Mouse (Mus musculus) urinary bladder, adult 18-20 months (tissue): ENCODE results near the gene Barx1.

Experiments
- DNase-seq, 2 experiments: peaks; one replicate each; pipeline ENCODE4 v3.0.0; 2022; ENCODE audit warnings: low spot score in 2 of 2, mixed read lengths in 2 of 2

The Barx1 gene

DNA sequence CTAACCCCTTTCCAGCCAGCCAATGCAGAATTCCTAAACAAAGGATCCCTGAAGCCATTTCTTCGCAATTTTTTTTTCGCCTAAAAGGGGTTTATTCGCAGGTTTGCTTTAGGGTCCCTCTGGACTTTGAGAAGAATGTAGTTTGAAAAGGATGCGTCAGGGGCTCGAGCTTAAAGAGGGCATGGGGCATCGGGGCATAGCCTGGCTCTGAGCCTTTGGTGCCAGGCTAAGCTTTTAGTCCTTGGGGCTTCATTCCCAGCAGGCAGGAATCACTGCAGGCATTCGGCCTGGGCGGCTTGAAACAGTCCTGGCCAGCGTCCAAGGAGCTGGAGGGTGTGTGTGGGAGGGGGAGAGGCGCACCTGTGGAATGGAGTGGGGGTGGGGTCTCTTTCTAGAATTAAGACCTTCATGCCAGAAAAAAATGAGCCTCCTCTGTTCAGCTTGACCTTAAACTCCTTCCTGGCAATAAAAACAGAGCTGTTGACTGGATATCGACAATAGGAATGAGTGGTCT lies 2.5 kb upstream of the Barx1 start:
- no peak for DNase-seq

DNA sequence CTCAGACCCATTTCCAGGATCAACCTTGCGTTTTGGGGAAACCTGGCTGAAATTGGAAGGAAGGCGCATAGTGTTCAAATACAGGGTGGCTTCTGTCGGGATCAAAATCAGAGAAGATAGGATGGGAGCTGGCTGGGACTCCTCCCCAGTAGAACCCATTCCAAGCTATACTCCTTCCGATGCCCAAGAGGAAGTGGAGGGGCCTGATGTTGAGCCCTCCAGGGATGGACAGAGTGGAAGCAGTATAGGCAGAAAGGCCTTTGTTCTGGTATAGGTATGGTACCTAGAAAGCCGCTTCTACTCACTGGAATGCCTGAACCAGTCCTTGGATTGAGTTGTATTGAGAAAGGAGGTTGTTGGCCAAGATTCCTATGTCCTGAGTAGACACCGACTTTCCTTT lies 2.1 kb upstream of the Barx1 start:
- DNase-seq, result no peak

DNA sequence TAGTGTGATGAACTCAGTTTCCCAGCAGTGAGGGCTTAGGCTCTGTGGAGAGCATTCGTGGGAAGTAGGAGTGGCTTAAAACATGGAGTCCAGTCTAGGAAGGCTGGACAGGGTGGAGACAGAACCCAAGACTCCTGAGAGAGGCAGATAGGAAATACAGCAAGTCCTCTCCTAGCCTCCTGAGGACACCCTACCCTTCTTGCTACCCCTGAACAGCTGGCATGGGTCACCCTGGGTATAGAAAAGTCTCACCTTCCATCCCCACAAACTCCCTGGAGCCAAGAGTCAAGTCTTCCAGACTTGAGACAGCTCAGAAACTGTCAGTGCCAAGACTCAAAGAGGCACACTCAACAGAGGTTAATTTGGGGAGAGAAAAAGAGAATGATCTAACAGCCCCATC lies 1.2 kb upstream of the Barx1 start:
- DNase-seq, result no peak

DNA sequence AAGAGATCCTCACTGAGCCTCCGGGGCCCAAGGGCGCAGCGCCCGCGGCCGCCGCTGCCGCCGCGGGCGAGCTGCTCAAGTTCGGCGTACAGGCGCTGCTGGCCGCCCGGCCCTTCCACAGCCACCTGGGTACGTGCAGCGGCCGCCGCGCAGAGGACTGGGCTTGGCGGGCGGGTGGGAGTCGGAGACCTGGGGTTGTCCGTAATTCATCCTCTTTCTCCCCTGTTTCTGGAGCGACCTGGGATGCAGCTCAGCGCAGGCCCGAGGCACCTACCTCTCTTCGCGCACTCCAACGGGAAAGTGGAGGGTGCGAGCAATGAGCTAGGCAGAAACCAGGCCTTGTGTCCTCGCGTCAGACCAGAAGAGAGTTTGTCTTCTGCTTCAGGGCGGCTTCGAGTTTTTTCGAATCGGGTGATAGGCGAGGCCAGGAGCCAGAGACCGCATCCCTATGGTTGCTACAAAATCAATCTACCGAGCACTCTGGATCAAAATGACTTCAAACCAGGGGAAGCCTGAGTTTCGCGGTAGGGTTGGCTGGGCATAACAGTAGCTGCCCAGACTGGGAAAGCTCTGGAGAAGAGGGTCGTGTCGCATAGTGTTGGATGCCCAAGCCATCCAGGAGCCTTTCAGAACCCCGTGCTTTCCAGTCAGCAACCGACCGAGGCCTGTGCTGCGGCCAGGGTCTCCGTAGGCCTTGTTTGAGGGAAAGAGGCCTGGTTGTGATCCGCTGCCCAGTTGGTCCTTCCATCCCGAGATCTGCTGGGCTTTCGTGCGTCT lies 601 bp downstream of the Barx1 start:
- DNase-seq, result no peak

DNA sequence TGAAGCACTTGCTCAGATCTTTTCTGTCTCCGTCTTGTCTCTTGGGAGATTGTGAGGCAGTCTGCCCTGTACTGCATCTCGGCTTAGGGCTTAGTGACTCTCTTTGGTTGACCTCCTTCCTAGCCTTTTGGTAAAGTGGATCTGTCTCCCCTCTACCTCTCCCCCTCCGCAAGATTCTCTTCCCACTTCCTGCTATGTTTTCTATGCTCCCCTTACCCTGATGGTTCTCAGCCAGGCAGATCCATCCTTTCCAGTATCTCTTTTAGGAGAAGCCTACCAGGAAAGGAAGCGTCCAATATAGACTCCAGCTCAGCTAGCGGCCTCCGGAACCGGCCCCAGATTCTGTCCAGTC lies 1.2 kb downstream of the Barx1 start:
- no peak for DNase-seq

DNA sequence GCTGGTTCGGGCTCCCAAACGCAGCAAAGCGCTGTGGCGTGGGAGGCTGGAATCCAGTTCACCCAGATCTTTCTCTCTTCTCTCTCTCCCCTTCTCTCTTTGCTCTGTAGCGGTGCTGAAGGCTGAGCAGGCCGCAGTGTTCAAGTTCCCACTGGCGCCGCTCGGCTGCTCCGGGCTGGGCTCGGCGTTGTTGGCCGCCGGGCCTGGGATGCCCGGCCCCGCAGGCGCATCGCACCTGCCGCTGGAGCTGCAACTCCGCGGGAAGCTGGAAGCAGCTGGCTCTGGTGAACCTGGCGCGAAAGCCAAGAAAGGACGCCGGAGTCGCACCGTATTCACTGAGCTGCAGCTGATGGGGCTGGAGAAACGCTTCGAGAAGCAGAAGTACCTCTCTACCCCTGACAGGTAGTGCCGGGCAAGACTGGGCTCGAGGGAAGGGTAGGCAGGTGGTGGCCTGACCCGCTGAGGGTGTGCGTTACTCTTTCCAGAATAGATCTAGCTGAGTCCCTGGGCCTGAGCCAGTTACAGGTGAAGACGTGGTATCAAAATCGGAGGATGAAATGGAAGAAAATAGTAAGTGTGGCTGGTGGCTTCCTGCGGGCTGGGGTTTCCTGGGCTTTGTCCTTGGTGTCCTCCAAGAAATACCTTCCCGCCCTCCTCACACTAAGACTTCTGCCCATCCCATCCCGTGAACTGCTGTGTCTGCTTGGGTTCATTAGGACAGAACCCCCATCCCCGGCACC lies 2.3 kb downstream of the Barx1 start:
- DNase-seq, result peak in 1 of 2 experiments; percentile 29

DNA sequence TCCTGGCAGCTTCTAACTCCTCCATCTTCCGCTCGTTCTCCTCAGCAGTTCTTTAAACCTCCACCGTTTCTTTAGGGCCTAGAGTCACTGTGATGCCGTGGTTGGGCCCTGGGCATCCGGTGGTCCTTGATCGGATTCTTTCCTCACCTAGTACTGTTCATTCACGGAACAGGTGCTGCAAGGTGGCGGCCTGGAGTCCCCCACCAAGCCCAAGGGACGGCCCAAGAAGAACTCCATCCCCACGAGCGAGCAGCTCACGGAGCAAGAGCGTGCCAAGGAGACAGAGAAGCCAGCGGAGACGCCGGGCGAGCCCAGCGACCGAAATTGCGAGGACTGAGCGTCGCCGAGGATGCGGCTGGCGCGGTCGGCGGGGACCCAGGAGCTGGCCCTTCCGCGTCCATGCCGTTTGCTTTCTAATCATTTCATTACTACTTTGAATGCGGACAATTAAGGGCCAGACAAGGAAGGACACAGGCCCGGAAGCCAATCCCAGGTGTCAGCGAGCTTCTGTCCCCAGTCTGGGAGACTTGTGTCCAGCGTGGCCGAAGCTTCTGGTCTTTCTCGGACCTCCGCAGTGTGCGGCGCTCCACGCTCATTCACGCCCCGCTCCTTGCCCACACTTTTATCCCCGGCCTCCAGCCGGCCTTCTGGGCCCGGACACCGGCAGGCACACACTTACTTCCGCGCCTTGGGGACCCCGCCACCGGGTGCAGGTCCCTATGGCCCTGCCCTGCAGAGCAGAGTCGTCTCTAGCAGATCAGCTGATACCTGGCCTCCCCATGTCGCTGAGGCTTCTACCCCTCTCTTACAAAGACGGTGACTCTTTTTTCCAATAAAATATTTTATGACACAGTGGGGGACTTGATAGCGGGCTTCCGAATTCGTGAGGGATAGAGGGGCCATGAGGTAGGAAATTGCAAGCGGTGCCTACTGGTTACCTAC lies 3.1 kb downstream of the Barx1 start:
- DNase-seq, result no peak

DNA sequence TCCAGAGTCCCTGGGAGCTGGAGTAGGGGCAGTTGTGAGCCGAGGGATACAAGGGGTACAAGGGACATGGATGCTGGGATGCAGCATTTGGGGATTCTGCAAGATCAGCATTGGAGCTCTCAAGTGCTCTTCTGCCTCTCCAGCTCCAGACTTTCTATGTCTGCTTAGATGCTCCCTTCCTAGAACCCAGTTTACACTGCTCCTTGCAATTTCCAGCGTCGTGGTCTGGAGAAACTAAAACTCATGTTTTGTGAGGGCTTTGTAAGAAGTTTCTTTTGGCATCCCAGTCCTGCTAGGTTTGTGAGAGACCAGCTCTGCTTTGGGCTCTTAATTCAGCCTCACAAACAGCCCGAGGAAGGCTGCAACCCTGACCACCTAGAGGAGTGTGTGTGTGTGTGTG lies 4.7 kb downstream of the Barx1 start:
- DNase-seq, result no peak

DNA sequence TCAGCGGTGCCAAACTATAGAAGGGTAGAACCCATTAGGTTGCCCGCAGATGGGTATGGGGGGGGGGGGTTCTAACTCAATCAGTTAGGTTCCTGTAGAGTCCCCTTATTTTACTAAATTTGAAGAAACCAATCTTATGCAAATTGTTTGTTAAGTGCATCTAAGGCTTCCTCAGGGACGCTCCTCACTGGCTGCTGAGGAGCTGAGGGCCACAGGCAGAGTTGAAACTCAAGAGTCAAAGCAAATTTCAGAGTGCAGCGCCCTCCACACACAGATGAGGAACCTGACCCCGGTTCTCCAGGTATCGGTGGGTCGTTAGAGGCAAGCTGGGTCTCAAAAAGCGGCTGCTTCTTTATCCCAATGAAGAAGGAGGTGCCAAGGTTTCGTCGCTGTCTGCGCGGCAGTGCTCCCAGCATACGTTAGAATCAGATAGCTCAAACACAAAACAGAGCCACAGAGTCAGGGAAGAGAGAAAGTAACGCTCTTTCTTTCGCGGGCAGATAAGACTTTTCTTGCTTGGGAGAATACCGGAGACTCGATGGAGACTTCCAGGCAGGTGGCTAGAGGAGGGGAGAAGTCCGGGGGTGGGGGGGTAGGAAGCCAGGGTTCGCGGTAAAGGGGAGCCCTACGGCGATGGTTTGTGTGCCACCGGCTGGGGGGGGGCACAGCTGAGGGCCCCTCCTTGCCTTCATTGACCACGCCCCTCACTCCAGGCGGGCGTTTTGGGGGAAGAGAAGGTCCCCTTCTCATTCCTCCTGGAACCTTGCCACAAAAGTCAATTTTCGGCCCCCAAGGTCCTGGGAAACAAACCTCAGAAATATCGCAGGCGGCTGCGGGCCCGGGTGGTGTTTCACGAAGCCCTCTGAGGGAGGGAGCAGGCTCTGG lies 5.5 kb downstream of the Barx1 start:
- DNase-seq, result no peak

DNA sequence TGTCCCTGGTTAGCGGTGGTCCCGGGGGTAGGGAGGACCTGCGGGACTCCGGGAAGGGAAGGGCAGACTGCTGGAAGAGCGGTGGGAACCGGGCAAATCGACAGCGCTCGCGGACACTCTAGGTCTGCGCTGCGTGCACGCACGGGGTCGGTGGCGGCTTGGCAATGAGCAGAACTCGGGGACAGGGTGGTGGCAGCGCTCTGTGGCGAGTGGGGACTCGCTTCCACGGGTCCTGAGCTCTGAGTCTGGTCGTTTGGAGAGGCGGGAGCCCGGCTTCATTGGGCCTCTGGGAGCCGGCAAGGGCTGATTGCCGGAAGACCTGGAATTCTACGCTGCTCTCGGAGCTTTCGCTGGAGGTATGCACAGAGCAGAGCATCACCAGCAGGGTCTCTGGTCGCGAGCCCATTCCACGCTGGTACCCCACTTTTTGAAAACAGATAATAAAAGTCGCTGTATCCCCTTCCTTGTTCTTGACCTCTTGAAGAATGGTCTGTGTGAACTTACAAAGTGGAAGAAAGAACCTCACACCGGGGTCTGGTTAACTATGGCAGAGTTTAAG lies 6.3 kb downstream of the Barx1 start:
- DNase-seq, result peak in 1 of 2 experiments; percentile 29

DNA sequence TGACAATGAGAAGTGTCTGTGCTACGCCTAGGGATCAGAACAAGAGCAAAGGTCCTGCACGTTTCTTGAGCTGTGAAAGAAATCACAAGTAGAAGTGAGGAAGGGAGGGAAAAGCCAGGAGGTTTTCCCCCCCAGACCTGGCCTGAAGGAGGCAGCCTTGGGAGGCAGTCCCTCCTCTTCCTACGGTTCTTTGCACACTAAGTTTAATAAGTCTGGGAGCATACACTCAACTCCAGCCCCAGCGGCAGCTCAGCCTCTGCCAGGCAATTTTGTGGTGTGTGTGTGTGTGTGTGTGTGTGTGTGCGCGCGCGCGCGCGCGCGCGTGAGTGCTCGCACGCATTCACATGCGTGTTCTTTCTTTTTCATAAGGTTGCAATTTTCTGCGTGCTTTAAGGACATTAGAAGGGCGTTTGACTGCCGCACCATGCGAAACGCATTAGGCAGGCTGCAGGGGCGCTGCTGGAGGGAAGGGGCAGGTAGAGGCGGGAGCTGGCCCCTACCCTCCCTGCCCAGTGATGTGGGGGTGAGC lies 9.6 kb downstream of the Barx1 start:
- no peak for DNase-seq

DNA sequence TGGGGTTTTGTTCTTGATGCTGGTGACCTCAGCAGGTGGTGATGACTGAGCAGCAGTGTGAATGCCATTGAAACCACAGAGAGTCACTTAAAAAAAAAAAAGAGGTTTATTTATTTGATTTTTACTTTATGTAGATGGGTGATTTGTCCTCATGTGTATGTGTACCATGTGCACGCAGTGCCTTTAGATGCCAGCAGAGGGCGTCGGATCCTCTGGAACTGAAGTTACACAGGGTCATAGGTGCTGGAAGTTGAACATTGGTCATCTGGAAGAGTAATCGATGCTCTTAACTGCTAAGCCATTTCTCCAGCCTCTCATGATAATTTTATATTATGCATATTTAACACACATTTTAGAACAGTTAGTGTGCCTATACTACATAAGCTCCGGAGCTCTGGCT lies 11.8 kb downstream of the Barx1 start:
- no peak for DNase-seq

DNA sequence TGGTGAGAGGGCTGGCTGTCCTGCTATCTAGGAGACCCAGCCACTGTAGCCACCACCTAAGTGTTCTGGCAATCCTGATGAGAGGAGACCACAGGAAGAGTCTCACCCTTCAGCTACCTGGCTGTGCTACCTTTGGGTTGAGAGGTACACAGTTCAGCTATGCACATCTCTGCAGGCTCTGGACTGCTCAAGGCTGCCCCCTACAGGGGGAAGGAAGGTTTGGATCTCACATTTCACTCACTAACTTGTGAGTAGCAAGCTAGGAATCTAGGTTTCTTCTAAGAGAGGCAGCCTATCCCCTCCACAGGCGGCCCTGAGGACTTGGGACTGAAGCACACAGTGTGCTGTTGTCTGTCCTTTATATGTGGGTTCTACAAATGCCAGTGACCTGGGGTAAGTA lies 16.6 kb downstream of the Barx1 start:
- DNase-seq, result no peak

DNA sequence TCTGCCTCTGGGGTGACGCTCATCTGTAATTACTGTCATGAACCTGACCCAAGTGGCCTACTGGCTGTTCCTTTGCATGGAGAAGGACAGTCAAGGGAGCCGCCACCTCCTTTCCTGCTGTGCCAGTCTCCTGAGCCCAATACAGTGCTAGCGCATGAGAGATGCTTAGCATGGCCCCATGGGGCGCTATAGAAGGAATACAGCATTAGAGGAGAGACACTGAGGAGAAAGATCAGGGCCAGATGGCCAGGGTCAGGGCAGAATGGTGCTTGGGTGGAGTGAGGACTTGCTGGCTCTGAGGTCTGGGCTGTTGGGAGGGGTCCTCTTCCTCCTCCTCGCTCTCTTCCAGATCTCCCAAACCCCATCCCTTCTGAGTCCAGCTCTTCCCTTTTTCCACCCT lies 23.9 kb downstream of the Barx1 start:
- no peak for DNase-seq

DNA sequence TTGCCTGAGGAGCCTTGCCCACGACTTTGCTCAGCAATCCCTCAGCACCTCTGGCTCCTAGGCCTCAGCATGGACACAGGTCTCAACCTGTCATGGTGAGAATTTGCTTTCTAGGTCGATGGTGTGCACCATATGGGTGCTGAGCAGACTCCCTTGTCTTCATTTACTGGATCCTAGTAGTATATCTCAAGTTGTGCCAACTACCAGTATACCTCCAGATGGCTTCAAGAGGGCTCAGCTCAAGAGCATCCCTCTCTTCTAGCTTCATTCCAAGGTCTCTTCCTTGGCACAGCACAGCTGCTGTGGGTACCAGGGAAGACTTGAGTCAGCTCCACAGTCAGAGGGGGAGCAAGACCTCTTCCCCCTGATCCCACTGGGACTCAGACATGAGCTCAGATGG lies 29.2 kb downstream of the Barx1 start:
- no peak for DNase-seq

DNA sequence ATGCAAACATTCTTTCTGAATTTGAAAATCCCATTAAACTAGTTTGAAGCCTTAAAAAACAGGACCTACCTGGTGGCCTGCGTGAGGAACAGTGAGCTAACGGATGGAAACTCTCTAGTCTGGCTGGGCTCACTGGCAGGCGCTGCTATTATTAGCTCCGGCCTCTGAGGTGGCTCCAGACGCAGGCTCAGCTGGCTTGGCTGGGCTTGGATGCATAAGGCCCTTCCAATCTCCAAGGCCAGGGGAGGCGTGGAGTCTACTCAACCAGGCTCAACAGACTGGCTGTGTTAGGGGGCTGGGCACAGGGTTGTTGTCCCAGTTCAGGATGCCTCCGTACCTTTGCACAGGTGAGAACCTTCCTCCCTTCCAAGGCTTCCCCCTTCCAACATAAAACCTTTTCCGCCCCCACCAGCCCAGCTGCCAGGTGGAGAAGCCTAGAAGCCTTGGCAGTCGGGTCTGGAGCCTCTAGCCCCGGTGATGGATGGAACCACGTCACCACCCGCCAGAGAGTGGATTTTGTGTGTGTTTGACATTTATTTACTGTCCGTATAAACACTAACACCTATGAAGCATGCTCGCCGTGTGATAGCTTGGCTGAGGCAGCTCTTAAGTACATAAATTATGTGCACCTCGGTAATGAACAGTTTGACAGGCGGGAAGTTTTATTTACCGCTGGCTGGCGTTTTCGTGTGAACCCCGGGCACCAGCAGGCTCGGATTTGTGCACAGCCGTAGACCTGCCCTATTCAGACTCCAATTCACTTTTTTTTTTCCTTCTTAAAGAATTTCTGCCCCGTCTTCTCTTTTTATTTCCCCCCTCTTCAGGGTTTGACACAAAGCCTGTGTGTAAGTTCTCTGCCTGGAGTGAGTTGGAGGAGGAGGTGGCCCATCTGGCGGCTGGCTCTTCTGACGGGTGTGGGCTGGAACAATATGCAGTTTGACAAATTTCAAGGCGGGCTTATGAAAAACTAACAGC lies 31.6 kb downstream of the Barx1 start:
- peak in 1 of 2 experiments; percentile 5 for DNase-seq

DNA sequence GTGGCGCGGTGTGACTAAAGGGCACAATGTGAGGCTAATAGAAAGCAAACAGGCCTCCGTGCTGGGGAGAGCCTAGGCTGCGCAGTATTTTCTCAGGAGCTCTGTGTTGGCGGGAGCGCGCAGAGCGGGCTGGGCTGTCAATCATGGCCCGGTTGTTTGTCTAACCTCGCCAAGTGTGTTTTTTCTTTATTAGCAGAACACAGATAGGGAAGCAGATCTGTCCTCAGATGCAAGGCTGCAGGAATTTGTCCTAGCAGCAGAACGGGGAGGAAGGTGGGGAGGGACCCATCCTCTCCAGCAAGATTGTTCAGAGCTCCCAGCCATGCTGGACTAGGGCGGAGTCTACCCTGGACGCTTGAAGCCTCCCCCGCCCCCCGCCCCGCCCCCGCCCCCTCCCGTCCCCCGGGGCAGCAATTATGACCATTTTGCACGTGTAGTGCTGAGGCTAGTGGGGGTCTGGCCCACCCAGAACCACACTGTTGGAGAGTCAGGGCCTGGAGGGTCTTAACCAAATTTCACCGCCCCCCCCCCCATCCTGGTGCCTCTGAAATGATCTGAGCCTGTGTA lies 43.7 kb downstream of the Barx1 start:
- no peak for DNase-seq

DNA sequence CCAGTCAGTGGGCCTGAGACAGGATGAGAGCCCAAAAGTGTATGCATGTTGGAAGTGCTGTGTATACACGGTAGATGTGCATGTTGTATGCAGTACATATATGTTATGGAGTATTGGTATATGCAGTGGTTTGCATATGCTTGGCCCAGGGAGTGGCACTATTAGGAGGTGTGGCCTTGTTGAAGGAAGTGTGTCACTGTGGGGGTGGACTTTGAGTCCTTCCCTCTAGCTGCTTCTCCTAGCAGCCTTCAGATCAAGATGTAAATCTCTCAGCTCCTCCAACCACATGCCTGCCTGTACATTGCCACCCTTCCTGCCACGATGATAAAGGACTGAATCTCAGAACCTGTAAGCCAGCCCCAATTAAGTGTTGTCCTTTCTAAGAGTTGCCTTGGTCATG lies 49.9 kb downstream of the Barx1 start:
- no peak for DNase-seq

DNA sequence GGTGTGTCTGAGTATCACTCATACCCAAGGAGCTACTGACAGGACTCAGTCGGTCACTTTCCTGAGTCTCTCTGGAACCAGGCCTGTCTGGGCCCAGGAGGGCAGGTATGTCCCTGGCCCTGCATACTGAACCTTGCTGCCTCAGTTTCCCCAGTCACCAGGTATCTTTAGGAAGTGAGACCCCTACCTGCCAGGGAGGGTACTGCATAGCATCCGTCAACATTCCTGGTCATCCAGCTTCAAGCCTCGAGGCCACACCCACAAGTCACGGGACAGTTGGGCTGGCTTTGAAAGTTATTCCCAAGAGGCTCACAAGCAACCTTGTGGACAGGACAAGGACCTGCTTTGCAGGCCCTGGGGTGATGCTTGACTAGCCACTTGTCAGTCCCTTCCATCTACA lies 53.3 kb downstream of the Barx1 start:
- no peak for DNase-seq
